Mouse (Mus musculus) adrenal gland, adult 8-10 months (tissue): Measurements from ENCODE around the gene Dusp11. TPM values are rescaled to one million over a fixed set of nuclear protein-coding genes. Genes with fewer than 3 reads are reported as not detected.

Experiments used
- total RNA-seq, 4 experiments: library from RNA; stranded (reverse); gene quantifications; 2 replicates each; pipeline ENCODE4 v1.2.4; 2022

Dusp11 gene
- total RNA-seq, 4 experiments from 2014 or later: 99.2 to 142 (median 122) TPM

Other genes starting within 250 kb of the Dusp11 start
- gene Nat8f7, start 248.5 kb downstream of the Dusp11 start, total RNA-seq: 10 to 100 TPM in 2 of 4 experiments, 1 to 10 TPM in 2; 6.6 to 25.2 (median 11.8) TPM
- 10 to 100 TPM in 1 of 4 experiments, 1 to 10 TPM in 3; 1.3 to 13.5 (median 3.8) TPM for gene Nat8f3, start 195.9 kb downstream of the Dusp11 start, total RNA-seq
- 10 to 100 TPM in 2 of 4 experiments, 1 to 10 TPM in 2; 3.3 to 24.0 (median 9.7) TPM for gene Nat8f6, start 140.7 kb downstream of the Dusp11 start, total RNA-seq
- 10 to 100 TPM; 12.6 to 50.0 (median 21.5) TPM for gene Nat8f5, start 140.7 kb downstream of the Dusp11 start, total RNA-seq
- 10 to 100 TPM in 3 of 4 experiments, 1 to 10 TPM in 1; 9.3 to 39.6 (median 18.5) TPM for gene Nat8, start 129.6 kb downstream of the Dusp11 start, total RNA-seq
- 1 to 10 TPM; 3.6 to 8.9 (median 5.8) TPM for gene Nat8f2, start 92.5 kb downstream of the Dusp11 start, total RNA-seq
- gene Nat8f4, start 56.8 kb downstream of the Dusp11 start, total RNA-seq: 10 to 100 TPM; 19.3 to 26.1 (median 22.0) TPM
- gene Tprkb, start 49.8 kb downstream of the Dusp11 start, total RNA-seq: 10 to 100 TPM; 61.2 to 72.8 (median 68.0) TPM
- gene Nat8f1, start 46.0 kb downstream of the Dusp11 start, total RNA-seq: 10 to 100 TPM; 52.4 to 75.3 (median 66.3) TPM
- not detected for gene Figla, start 54.5 kb upstream of the Dusp11 start, total RNA-seq
- gene Add2, start 67.0 kb upstream of the Dusp11 start, total RNA-seq: 1 to 10 TPM in 3 of 4 experiments, under 1 TPM in 1; 0.75 to 2.9 (median 2.3) TPM
- 10 to 100 TPM; 15.0 to 25.1 (median 19.7) TPM for gene Tgfa, start 233.6 kb upstream of the Dusp11 start, total RNA-seq